Mouse (Mus musculus): ENCODE data around the gene Gm11037. TPM values are rescaled to one million over a fixed set of nuclear protein-coding genes. Genes with fewer than 3 reads are reported as not detected.

Gene Gm11037
- polyA plus RNA-seq, 1 experiment from 2014 or later = not detected

DNA sequence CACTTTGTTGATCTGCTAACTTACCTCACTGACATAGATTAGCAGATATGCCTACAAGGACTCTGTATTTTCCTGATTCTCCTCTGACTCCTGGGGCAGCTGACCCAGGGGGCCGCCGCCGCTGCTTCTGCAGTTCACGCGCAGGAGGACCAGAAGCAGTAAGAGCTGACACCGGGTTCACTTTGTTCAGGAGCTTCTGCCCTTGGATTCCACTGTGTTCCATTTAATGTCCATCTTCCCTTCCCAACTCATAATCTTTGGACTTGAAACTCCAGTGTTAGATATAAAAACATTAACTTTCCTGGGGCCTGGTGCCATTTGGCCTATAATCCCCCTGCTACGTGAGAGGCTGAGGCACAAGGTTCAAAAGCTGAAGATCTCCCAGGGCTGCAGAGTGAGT lies 30.6 kb downstream of the Gm11037 start:
- ATAC-seq (ENCODE audit: low FRiP score) = no peak
- WGBS = 78% methylated on average over 7 of the region's 7 CpGs
- Histone ChIP-seq H3K4me3 (ENCODE audit: low read depth, low read length) (no peak overlapping the region), H3K27me3 (ENCODE audit: control insufficient read depth, insufficient read depth, low read length) (no peaks in the 10 kb centered on the region), H3K4me1 (replicated peaks; ENCODE audit: control insufficient read depth, insufficient read depth, low read length) (no peaks in the 10 kb centered on the region), H3K9ac (ENCODE audit: low read depth, low read length) (no peak overlapping the region), H3K36me3 (ENCODE audit: control insufficient read depth, insufficient read depth, low read length) (no peaks in the 10 kb centered on the region), H3K4me2 (replicated peaks; ENCODE audit: low read depth, low read length) (no peak overlapping the region), H3K27ac (ENCODE audit: low read depth, low read length) (no peak overlapping the region), H3K9me3 (ENCODE audit: control insufficient read depth, low read length) (no peaks in the 10 kb centered on the region)
- DNase-seq (ENCODE audit: low spot score) = no peak

- no peak overlapping the region for H3K9ac ChIP-seq (ENCODE audit: low read depth, low read length)
- no peak overlapping the region for H3K4me3 ChIP-seq (ENCODE audit: low read depth, low read length)
- no peak overlapping the region for H3K27ac ChIP-seq (ENCODE audit: low read depth, low read length)
- no peak overlapping the region for H3K4me2 ChIP-seq (replicated peaks; ENCODE audit: low read depth, low read length)
- WGBS = 89% methylated on average over 2 of the region's 2 CpGs
- ATAC-seq (ENCODE audit: low FRiP score) = no peak
- DNase-seq (ENCODE audit: low spot score) = no peak
- no peaks in the 10 kb centered on the region for H3K36me3 ChIP-seq (ENCODE audit: control insufficient read depth, insufficient read depth, low read length)
- H3K27me3 ChIP-seq (ENCODE audit: control insufficient read depth, insufficient read depth, low read length) = peaks cover 9% of the 10 kb centered on the region
- H3K9me3 ChIP-seq (ENCODE audit: control insufficient read depth, low read length) = no peaks in the 10 kb centered on the region
- H3K4me1 ChIP-seq (replicated peaks; ENCODE audit: control insufficient read depth, insufficient read depth, low read length) = no peaks in the 10 kb centered on the region
These were observed 32.9 kb downstream of the Gm11037 start for GRCm38 (mm10) chr2:131166172-131166571.

DNA sequence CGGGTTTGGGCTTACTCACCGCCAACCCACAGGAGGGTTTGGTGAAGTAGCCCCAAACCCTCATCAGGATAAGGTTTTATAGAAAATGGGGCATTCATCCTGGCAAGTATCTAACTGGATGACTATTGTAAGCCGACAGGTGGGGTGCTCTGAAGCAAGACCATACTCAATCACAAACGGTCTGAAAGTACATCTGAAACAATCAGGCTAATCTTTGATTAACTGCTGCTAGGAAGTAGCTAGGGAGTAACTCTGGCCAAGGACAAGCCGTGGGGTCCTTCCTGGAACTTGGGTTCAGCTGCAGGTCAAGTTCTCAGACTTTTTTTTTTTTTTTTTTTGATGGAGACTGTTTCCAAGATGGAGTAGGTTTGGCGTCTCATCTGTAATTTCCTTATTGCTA lies 34.7 kb downstream of the Gm11037 start:
- Histone ChIP-seq H3K4me2 (replicated peaks; ENCODE audit: low read depth, low read length) (no peak overlapping the region), H3K4me1 (replicated peaks; ENCODE audit: control insufficient read depth, insufficient read depth, low read length) (peaks cover 4% of the 10 kb centered on the region; the same call in 1 of the 2 replicates), H3K9me3 (ENCODE audit: control insufficient read depth, low read length) (no peaks in the 10 kb centered on the region), H3K27ac (ENCODE audit: low read depth, low read length) (no peak overlapping the region), H3K9ac (ENCODE audit: low read depth, low read length) (no peak overlapping the region), H3K4me3 (ENCODE audit: low read depth, low read length) (no peak overlapping the region), H3K36me3 (ENCODE audit: control insufficient read depth, insufficient read depth, low read length) (no peaks in the 10 kb centered on the region), H3K27me3 (ENCODE audit: control insufficient read depth, insufficient read depth, low read length) (peaks cover 27% of the 10 kb centered on the region)
- WGBS = 85% methylated on average over 6 of the region's 6 CpGs
- no peak for DNase-seq (ENCODE audit: low spot score)
- ATAC-seq (ENCODE audit: low FRiP score) = no peak

GRCm38 (mm10) chr2:131168914-131169313 lies 35.6 kb downstream of the Gm11037 start:
- peaks cover 4% of the 10 kb centered on the region; the same call in 1 of the 2 replicates for H3K4me1 ChIP-seq (replicated peaks; ENCODE audit: control insufficient read depth, insufficient read depth, low read length)
- no peaks in the 10 kb centered on the region for H3K9me3 ChIP-seq (ENCODE audit: control insufficient read depth, low read length)
- H3K9ac ChIP-seq (ENCODE audit: low read depth, low read length) = no peak overlapping the region
- peaks cover 32% of the 10 kb centered on the region for H3K27me3 ChIP-seq (ENCODE audit: control insufficient read depth, insufficient read depth, low read length)
- no peak overlapping the region for H3K4me2 ChIP-seq (replicated peaks; ENCODE audit: low read depth, low read length)
- no peaks in the 10 kb centered on the region for H3K36me3 ChIP-seq (ENCODE audit: control insufficient read depth, insufficient read depth, low read length)
- WGBS = 76% methylated on average over 1 of the region's 1 CpGs
- H3K4me3 ChIP-seq (ENCODE audit: low read depth, low read length) = no peak overlapping the region
- no peak for DNase-seq (ENCODE audit: low spot score)
- no peak for ATAC-seq (ENCODE audit: low FRiP score)
- H3K27ac ChIP-seq (ENCODE audit: low read depth, low read length) = no peak overlapping the region

DNA sequence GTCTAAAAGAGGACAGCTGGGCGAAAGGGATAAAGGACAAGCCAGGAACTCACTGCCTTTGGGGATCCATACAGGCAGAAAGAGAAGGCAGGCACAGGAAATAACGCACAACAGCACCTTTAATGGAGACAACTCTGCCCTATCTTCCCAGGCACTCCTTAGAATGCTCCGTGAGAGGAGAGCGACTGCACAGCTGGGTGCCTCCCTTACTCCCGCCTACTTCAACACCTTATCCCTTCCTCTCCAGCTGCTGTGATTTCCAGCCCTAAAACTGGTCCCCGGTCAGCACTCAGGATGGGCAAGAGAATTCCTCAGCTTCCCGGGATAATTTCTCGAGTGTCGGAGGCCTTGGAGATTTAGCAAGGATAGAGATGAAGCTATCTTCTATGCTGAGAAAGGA lies 37.6 kb downstream of the Gm11037 start:
- Histone ChIP-seq H3K36me3 (ENCODE audit: control insufficient read depth, insufficient read depth, low read length) (no peaks in the 10 kb centered on the region), H3K4me3 (ENCODE audit: low read depth, low read length) (no peak overlapping the region), H3K4me2 (replicated peaks; ENCODE audit: low read depth, low read length) (no peak overlapping the region), H3K27ac (ENCODE audit: low read depth, low read length) (no peak overlapping the region), H3K27me3 (ENCODE audit: control insufficient read depth, insufficient read depth, low read length) (peaks cover 32% of the 10 kb centered on the region), H3K4me1 (replicated peaks; ENCODE audit: control insufficient read depth, insufficient read depth, low read length) (peaks cover 4% of the 10 kb centered on the region; the same call in 1 of the 2 replicates), H3K9ac (ENCODE audit: low read depth, low read length) (no peak overlapping the region), H3K9me3 (ENCODE audit: control insufficient read depth, low read length) (no peaks in the 10 kb centered on the region)
- 10% methylated on average over 9 of the region's 9 CpGs for WGBS
- DNase-seq (ENCODE audit: low spot score) (no peak), ATAC-seq (ENCODE audit: low FRiP score) (no peak)

DNA sequence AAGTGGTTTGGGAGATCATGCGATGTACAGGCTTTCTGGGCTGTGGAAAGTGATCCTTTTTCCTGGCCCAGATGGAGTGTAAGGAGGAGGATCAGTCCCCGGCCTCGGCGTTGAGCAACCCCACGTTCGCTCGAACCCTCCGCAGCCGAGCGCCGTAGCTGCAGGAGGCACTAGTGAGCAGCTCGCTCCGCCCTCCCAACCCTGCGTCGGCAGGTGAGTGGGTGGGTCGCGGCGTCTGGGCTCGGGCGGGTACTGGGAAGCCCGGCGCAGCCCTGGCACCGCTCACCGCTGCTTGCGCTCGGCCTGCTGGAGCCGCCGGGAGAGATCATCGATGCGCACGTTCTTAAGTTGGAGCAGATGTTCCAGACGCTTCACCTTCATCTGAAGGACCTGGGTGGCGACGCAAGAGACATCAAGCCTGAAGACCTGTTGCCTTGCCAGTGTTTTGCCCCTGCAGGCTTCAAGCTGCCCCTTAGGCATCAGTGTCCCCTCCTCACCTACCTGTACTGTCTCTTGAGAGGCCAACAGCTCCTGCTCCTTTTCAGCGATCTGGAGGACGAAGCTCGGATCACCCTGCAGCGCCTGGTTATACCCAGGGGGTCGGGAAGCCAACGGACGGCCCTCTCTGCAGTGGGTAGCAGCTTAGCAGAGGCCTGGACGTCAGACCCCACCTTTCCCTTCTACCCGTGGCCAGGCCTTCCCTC lies 38.3 kb downstream of the Gm11037 start:
- Histone ChIP-seq H3K4me3 (ENCODE audit: low read depth, low read length) (peak overlapping the region; percentile 15; the same call in 1 of the 2 replicates), H3K9ac (ENCODE audit: low read depth, low read length) (no peak overlapping the region), H3K27ac (ENCODE audit: low read depth, low read length) (no peak overlapping the region), H3K4me1 (replicated peaks; ENCODE audit: control insufficient read depth, insufficient read depth, low read length) (peaks cover 4% of the 10 kb centered on the region; the same call in 1 of the 2 replicates), H3K36me3 (ENCODE audit: control insufficient read depth, insufficient read depth, low read length) (no peaks in the 10 kb centered on the region), H3K27me3 (ENCODE audit: control insufficient read depth, insufficient read depth, low read length) (peaks cover 32% of the 10 kb centered on the region), H3K4me2 (replicated peaks; ENCODE audit: low read depth, low read length) (0 out of 2 replicates have a peak overlapping the region, but pooled peaks have one; percentile 4), H3K9me3 (ENCODE audit: control insufficient read depth, low read length) (no peaks in the 10 kb centered on the region)
- ATAC-seq (ENCODE audit: low FRiP score) (no peak), DNase-seq (ENCODE audit: low spot score) (peak; percentile 36)
- 2% methylated on average over 43 of the region's 43 CpGs for WGBS

DNA sequence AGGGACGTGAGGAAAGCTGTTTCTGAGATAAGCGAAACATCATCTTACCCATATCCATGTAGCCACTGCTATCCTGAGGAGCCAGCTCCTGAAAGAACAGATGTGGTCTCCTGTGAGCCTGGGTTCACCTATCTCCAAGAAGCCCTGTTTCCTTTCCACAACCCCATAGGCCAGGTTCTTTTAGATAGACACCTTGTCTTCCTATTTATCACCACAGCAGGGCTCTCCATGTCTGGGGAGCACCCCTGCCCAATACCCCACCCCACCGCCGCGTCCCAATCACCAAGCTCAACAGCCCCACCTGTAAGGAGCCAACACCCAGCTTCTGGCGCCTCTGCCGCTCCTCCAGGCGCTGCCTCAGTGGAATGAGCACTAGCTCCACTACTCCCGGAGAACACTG lies 39.0 kb downstream of the Gm11037 start:
- Histone ChIP-seq H3K9me3 (ENCODE audit: control insufficient read depth, low read length) (no peaks in the 10 kb centered on the region), H3K4me2 (replicated peaks; ENCODE audit: low read depth, low read length) (no peak overlapping the region), H3K27me3 (ENCODE audit: control insufficient read depth, insufficient read depth, low read length) (peaks cover 32% of the 10 kb centered on the region), H3K27ac (ENCODE audit: low read depth, low read length) (no peak overlapping the region), H3K9ac (ENCODE audit: low read depth, low read length) (no peak overlapping the region), H3K36me3 (ENCODE audit: control insufficient read depth, insufficient read depth, low read length) (no peaks in the 10 kb centered on the region), H3K4me1 (replicated peaks; ENCODE audit: control insufficient read depth, insufficient read depth, low read length) (peaks cover 5% of the 10 kb centered on the region; the same call in 1 of the 2 replicates), H3K4me3 (ENCODE audit: low read depth, low read length) (no peak overlapping the region)
- WGBS = 36% methylated on average over 9 of the region's 9 CpGs
- no peak for DNase-seq (ENCODE audit: low spot score)
- no peak for ATAC-seq (ENCODE audit: low FRiP score)

- ATAC-seq (ENCODE audit: low FRiP score) (peak; percentile 61; the same call in 1 of the 2 replicates), DNase-seq (ENCODE audit: low spot score) (peak; percentile 89)
- H3K27ac ChIP-seq (ENCODE audit: low read depth, low read length) = no peak overlapping the region
- H3K9ac ChIP-seq (ENCODE audit: low read depth, low read length) = no peak overlapping the region
- WGBS = 3% methylated on average over 11 of the region's 11 CpGs
- H3K4me1 ChIP-seq (replicated peaks; ENCODE audit: control insufficient read depth, insufficient read depth, low read length) = peaks cover 19% of the 10 kb centered on the region
- peak overlapping the region; percentile 65 for H3K4me2 ChIP-seq (replicated peaks; ENCODE audit: low read depth, low read length)
- peaks cover 32% of the 10 kb centered on the region for H3K27me3 ChIP-seq (ENCODE audit: control insufficient read depth, insufficient read depth, low read length)
- peak overlapping the region; percentile 36 for H3K4me3 ChIP-seq (ENCODE audit: low read depth, low read length)
- no peaks in the 10 kb centered on the region for H3K36me3 ChIP-seq (ENCODE audit: control insufficient read depth, insufficient read depth, low read length)
- H3K9me3 ChIP-seq (ENCODE audit: control insufficient read depth, low read length) = no peaks in the 10 kb centered on the region
These were observed 41.4 kb downstream of the Gm11037 start for GRCm38 (mm10) chr2:131174700-131175099.

- ATAC-seq (ENCODE audit: low FRiP score) = no peak
- 71% methylated on average over 3 of the region's 3 CpGs for WGBS
- H3K4me2 ChIP-seq (replicated peaks; ENCODE audit: low read depth, low read length) = no peak overlapping the region
- H3K4me1 ChIP-seq (replicated peaks; ENCODE audit: control insufficient read depth, insufficient read depth, low read length) = peaks cover 19% of the 10 kb centered on the region
- no peak for DNase-seq (ENCODE audit: low spot score)
- no peak overlapping the region for H3K27ac ChIP-seq (ENCODE audit: low read depth, low read length)
- peaks cover 31% of the 10 kb centered on the region for H3K27me3 ChIP-seq (ENCODE audit: control insufficient read depth, insufficient read depth, low read length)
- H3K9ac ChIP-seq (ENCODE audit: low read depth, low read length) = no peak overlapping the region
- H3K4me3 ChIP-seq (ENCODE audit: low read depth, low read length) = no peak overlapping the region
- H3K9me3 ChIP-seq (ENCODE audit: control insufficient read depth, low read length) = no peaks in the 10 kb centered on the region
- H3K36me3 ChIP-seq (ENCODE audit: control insufficient read depth, insufficient read depth, low read length) = no peaks in the 10 kb centered on the region
These were observed 42.1 kb downstream of the Gm11037 start for GRCm38 (mm10) chr2:131175286-131175944.

All from hindbrain, embryonic 11.5 days (tissue).